Mouse (Mus musculus): ENCODE data around the gene Gm5591.
"Not testable (repeated sequence)": the region's sequence is repeated elsewhere in the genome, so short reads cannot be mapped to it uniquely, and the experiment has no call there.

The Gm5591 gene

DNA sequence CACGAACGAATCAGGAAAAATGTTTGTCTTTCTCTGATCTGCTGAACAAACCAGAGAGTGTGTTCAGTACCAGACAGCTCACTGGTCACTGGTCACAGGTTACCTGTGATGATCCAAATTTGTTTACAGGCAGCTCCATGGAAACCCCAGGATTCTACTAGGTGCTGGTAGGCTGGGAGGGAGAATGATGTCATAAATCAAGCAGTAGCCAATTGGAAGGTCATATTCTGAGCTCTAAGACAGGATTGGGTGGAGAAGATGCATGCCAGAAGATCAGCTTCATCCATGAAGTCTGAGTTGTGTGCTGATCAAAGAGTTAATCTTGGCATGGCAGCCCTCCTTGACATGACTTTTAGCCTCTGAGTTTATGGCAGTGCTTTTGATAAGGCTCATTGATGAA lies at the start of gene Gm5591:
TSS of gene Gm5591 (minus strand) at position 101 of the 400 bp plus-strand sequence.
- in situ Hi-C loops (cut with MboI; ENCODE audit: unreplicated experiment in 2 of 2) = not testable (repeated sequence)

DNA sequence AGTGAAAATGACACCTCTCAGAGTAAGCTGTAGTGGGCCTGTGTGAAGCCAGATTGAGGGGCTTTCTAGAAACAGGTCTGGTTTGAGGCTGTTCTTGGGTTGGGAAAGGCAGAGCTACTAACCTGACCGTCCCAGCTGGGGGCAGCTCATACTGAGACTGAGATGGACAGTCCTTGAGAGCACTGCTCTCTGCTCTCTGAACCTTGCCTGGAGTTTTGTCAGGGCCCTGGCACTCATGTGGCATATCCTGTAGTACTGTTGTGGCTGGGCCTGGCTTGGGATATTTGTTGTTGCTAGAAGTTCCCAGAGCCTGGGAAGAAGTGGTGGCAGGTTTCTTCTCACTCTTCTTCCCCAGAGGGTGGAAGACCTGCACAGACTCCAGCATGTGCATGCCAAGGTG lies 39.5 kb downstream of the Gm5591 start:
- in situ Hi-C loops (cut with MboI; ENCODE audit: unreplicated experiment in 2 of 2) = not testable (repeated sequence)

Data from v-Abl transformed pro-B cells (cell line).